Mouse (Mus musculus): ENCODE results near the gene Lemd2. TPM values are rescaled to one million over a fixed set of nuclear protein-coding genes. Genes with fewer than 3 reads are reported as not detected.

Gene Lemd2
- total and polyA plus RNA-seq, 2 experiments from 2014 or later = 20.6 to 85.7 TPM

- Histone ChIP-seq H3K27me3 (ENCODE audit: insufficient read depth, low read length) (no peaks in the 10 kb centered on the region), H3K27ac (ENCODE audit: low read depth, low read length) (no peak overlapping the region), H3K4me1 (ENCODE audit: insufficient read depth, low read length) (no peaks in the 10 kb centered on the region), H3K9ac (replicated peaks; ENCODE audit: low read length, poor library complexity, severe bottlenecking) (no peak overlapping the region), H3K4me3 (ENCODE audit: low read depth, low read length) (no peak overlapping the region), H3K36me3 (ENCODE audit: insufficient read depth, low read length) (no peaks in the 10 kb centered on the region), H3K9me3 (ENCODE audit: low read length) (no peaks in the 10 kb centered on the region), H3K4me2 (ENCODE audit: low read depth, low read length, poor library complexity, severe bottlenecking) (no peak overlapping the region)
- WGBS = 78% methylated on average over 8 of the region's 8 CpGs
- DNase-seq (ENCODE audit: low spot score) (no peak), ATAC-seq (ENCODE audit: low FRiP score) (no peak)
- TF ChIP-seq CTCF (IDR thresholded peaks at IDR 0.05) = no peak
Measured at GRCm38 (mm10) chr17:27155752-27156151, 48.5 kb downstream of the Lemd2 start.

GRCm38 (mm10) chr17:27154881-27155280 is 49.4 kb downstream of the Lemd2 start:
- ATAC-seq (ENCODE audit: low FRiP score) = no peak
- Histone ChIP-seq H3K4me3 (ENCODE audit: low read depth, low read length) (no peak overlapping the region), H3K27me3 (ENCODE audit: insufficient read depth, low read length) (no peaks in the 10 kb centered on the region), H3K4me2 (ENCODE audit: low read depth, low read length, poor library complexity, severe bottlenecking) (no peak overlapping the region), H3K36me3 (ENCODE audit: insufficient read depth, low read length) (no peaks in the 10 kb centered on the region), H3K27ac (ENCODE audit: low read depth, low read length) (no peak overlapping the region), H3K9me3 (ENCODE audit: low read length) (no peaks in the 10 kb centered on the region), H3K4me1 (ENCODE audit: insufficient read depth, low read length) (no peaks in the 10 kb centered on the region), H3K9ac (replicated peaks; ENCODE audit: low read length, poor library complexity, severe bottlenecking) (no peak overlapping the region)
- 83% methylated on average over 6 of the region's 6 CpGs for WGBS
- no peak for DNase-seq (ENCODE audit: low spot score)
- TF ChIP-seq CTCF (IDR thresholded peaks at IDR 0.05) = no peak

GRCm38 (mm10) chr17:27154256-27154655 is 50.0 kb downstream of the Lemd2 start:
- Histone ChIP-seq H3K4me3 (ENCODE audit: low read depth, low read length) (no peak overlapping the region), H3K9ac (replicated peaks; ENCODE audit: low read length, poor library complexity, severe bottlenecking) (no peak overlapping the region), H3K4me2 (ENCODE audit: low read depth, low read length, poor library complexity, severe bottlenecking) (no peak overlapping the region), H3K36me3 (ENCODE audit: insufficient read depth, low read length) (no peaks in the 10 kb centered on the region), H3K27ac (ENCODE audit: low read depth, low read length) (no peak overlapping the region), H3K9me3 (ENCODE audit: low read length) (no peaks in the 10 kb centered on the region), H3K4me1 (ENCODE audit: insufficient read depth, low read length) (no peaks in the 10 kb centered on the region), H3K27me3 (ENCODE audit: insufficient read depth, low read length) (no peaks in the 10 kb centered on the region)
- ATAC-seq (ENCODE audit: low FRiP score) (no peak), DNase-seq (ENCODE audit: low spot score) (peak; percentile 48)
- 91% methylated on average over 14 of the region's 14 CpGs for WGBS
- no peak for TF ChIP-seq CTCF (IDR thresholded peaks at IDR 0.05)

GRCm38 (mm10) chr17:27153773-27154193 is 50.5 kb downstream of the Lemd2 start:
- WGBS = 51% methylated on average over 9 of the region's 9 CpGs
- DNase-seq (ENCODE audit: low spot score) (no peak), ATAC-seq (ENCODE audit: low FRiP score) (no peak)
- H3K27me3 ChIP-seq (ENCODE audit: insufficient read depth, low read length) = no peaks in the 10 kb centered on the region
- H3K9ac ChIP-seq (replicated peaks; ENCODE audit: low read length, poor library complexity, severe bottlenecking) = no peak overlapping the region
- no peak for TF ChIP-seq CTCF (IDR thresholded peaks at IDR 0.05)
- H3K4me2 ChIP-seq (ENCODE audit: low read depth, low read length, poor library complexity, severe bottlenecking) = no peak overlapping the region
- no peaks in the 10 kb centered on the region for H3K4me1 ChIP-seq (ENCODE audit: insufficient read depth, low read length)
- no peaks in the 10 kb centered on the region for H3K36me3 ChIP-seq (ENCODE audit: insufficient read depth, low read length)
- H3K27ac ChIP-seq (ENCODE audit: low read depth, low read length) = no peak overlapping the region
- H3K4me3 ChIP-seq (ENCODE audit: low read depth, low read length) = no peak overlapping the region
- no peaks in the 10 kb centered on the region for H3K9me3 ChIP-seq (ENCODE audit: low read length)

- Histone ChIP-seq H3K27me3 (ENCODE audit: insufficient read depth, low read length) (no peaks in the 10 kb centered on the region), H3K4me1 (ENCODE audit: insufficient read depth, low read length) (no peaks in the 10 kb centered on the region), H3K9ac (replicated peaks; ENCODE audit: low read length, poor library complexity, severe bottlenecking) (no peak overlapping the region), H3K4me3 (ENCODE audit: low read depth, low read length) (no peak overlapping the region), H3K9me3 (ENCODE audit: low read length) (no peaks in the 10 kb centered on the region), H3K4me2 (ENCODE audit: low read depth, low read length, poor library complexity, severe bottlenecking) (no peak overlapping the region), H3K36me3 (ENCODE audit: insufficient read depth, low read length) (no peaks in the 10 kb centered on the region), H3K27ac (ENCODE audit: low read depth, low read length) (no peak overlapping the region)
- no peak for TF ChIP-seq CTCF (IDR thresholded peaks at IDR 0.05)
- no peak for ATAC-seq (ENCODE audit: low FRiP score)
- 55% methylated on average over 8 of the region's 8 CpGs for WGBS
- no peak for DNase-seq (ENCODE audit: low spot score)
Measured at GRCm38 (mm10) chr17:27152976-27153723, 51.1 kb downstream of the Lemd2 start.

GRCm38 (mm10) chr17:27151411-27151810 is 52.9 kb downstream of the Lemd2 start:
- DNase-seq (ENCODE audit: low spot score) = no peak
- no peak for ATAC-seq (ENCODE audit: low FRiP score)
- Histone ChIP-seq H3K4me1 (ENCODE audit: insufficient read depth, low read length) (no peaks in the 10 kb centered on the region), H3K9ac (replicated peaks; ENCODE audit: low read length, poor library complexity, severe bottlenecking) (no peak overlapping the region), H3K27ac (ENCODE audit: low read depth, low read length) (no peak overlapping the region), H3K36me3 (ENCODE audit: insufficient read depth, low read length) (no peaks in the 10 kb centered on the region), H3K4me2 (ENCODE audit: low read depth, low read length, poor library complexity, severe bottlenecking) (no peak overlapping the region), H3K9me3 (ENCODE audit: low read length) (no peaks in the 10 kb centered on the region), H3K27me3 (ENCODE audit: insufficient read depth, low read length) (no peaks in the 10 kb centered on the region), H3K4me3 (ENCODE audit: low read depth, low read length) (no peak overlapping the region)
- TF ChIP-seq CTCF (IDR thresholded peaks at IDR 0.05) = peak; percentile 49
- 68% methylated on average over 8 of the region's 8 CpGs for WGBS

Data from midbrain, postnatal 0 days (tissue).